ENCODE assay signal across 15 mouse cellular contexts in genomic region chr8:41989040-41989501, GRCm38 (mm10).
DNase-seq lines count a peak whose midpoint lies in the region; ATAC-seq and TF ChIP-seq lines count a peak whose summit lies in the region.
"Had no signal": no experiment of that assay in that cellular context is flagged by ENCODE, and none has a peak within 500 bp of the region (broad histone marks: within the 10 kb centered on the region; RNA-seq: fewer than 3 reads in every experiment).

No protein-coding gene starts in this region.

- no peak overlapping the region for H3K4me3 ChIP-seq in embryonic facial prominence, embryonic 14.5 days (ENCODE audit: low read depth, low read length)
- no peak overlapping the region for H3K4me3 ChIP-seq in embryonic facial prominence, embryonic 10.5 days
- no peak overlapping the region for H3K4me3 ChIP-seq in layer of hippocampus, adult 2 months
- H3K4me3 ChIP-seq: forebrain, embryonic 12.5 days; limb, embryonic 15.5 days had no signal

- no peak overlapping the region for H3K4me2 ChIP-seq in embryonic facial prominence, embryonic 14.5 days (ENCODE audit: low read depth, low read length)
- H3K4me2 ChIP-seq: forebrain, embryonic 12.5 days; limb, embryonic 15.5 days had no signal

- TF ChIP-seq CTCF in layer of hippocampus, adult 2 months (conservative IDR thresholded peaks at IDR 0.05), result no peak

- H3K4me1 ChIP-seq in embryonic facial prominence, embryonic 14.5 days (ENCODE audit: control insufficient read depth, insufficient read depth, low read length), result no peaks in the 10 kb centered on the region
- H3K4me1 ChIP-seq in embryonic facial prominence, embryonic 10.5 days, result 0 out of 2 replicates have a peak, but pooled peaks cover 2% of the 10 kb centered on the region
- H3K4me1 ChIP-seq: forebrain, embryonic 12.5 days had no signal

- 59% methylated on average over 8 of the region's 8 CpGs for WGBS in embryonic facial prominence, embryonic 14.5 days
- WGBS in embryonic facial prominence, embryonic 10.5 days, result 74% methylated on average over 8 of the region's 8 CpGs

- no peaks in the 10 kb centered on the region for H3K27me3 ChIP-seq in embryonic facial prominence, embryonic 14.5 days (replicated peaks; ENCODE audit: control insufficient read depth, insufficient read depth, low read length)
- no peaks in the 10 kb centered on the region for H3K27me3 ChIP-seq in embryonic facial prominence, embryonic 10.5 days (replicated peaks; ENCODE audit: low read depth, poor library complexity, severe bottlenecking)
- H3K27me3 ChIP-seq: forebrain, embryonic 12.5 days; limb, embryonic 15.5 days had no signal

- intact Hi-C loops in left cerebral cortex, postnatal 4 days (cut with DNase I), result no loop called here
- intact Hi-C loops in heart, postnatal 25 days (cut with DNase I), result no loop called here

- peak; percentile 54 for DNase-seq in embryonic facial prominence, embryonic 14.5 days (ENCODE audit: low spot score)
- no peak for DNase-seq in embryonic facial prominence, embryonic 10.5 days (ENCODE audit: low spot score)
- DNase-seq in Muller cell, postnatal 12 days (ENCODE audit: inconsistent ontology term), result peak; percentile 32
- peak; percentile 35 to 62 for DNase-seq in layer of hippocampus, adult 2 months (ENCODE audit: low spot score in 2 of 2)
- DNase-seq in left cerebral cortex, postnatal 4 days, result peak; percentile 3
- no peak for DNase-seq in heart, postnatal 25 days (ENCODE audit: low spot score)
- DNase-seq: adrenal gland, postnatal 10 days; lung, postnatal 14 days; thymus, postnatal 4 days had no signal

- no peak overlapping the region for H3K27ac ChIP-seq in embryonic facial prominence, embryonic 14.5 days (replicated peaks; ENCODE audit: low read depth, low read length)
- H3K27ac ChIP-seq in embryonic facial prominence, embryonic 10.5 days (replicated peaks), result no peak overlapping the region
- H3K27ac ChIP-seq in layer of hippocampus, adult 2 months, result peak overlapping the region; percentile 78
- H3K27ac ChIP-seq: forebrain, embryonic 12.5 days; limb, embryonic 15.5 days had no signal

- no peaks in the 10 kb centered on the region for H3K9me3 ChIP-seq in embryonic facial prominence, embryonic 14.5 days (ENCODE audit: control insufficient read depth, low read length)
- H3K9me3 ChIP-seq in embryonic facial prominence, embryonic 10.5 days, result no peaks in the 10 kb centered on the region
- H3K9me3 ChIP-seq: forebrain, embryonic 12.5 days; limb, embryonic 15.5 days had no signal

- H3K9ac ChIP-seq in embryonic facial prominence, embryonic 14.5 days (ENCODE audit: low read depth, low read length), result no peak overlapping the region
- H3K9ac ChIP-seq: forebrain, embryonic 12.5 days; limb, embryonic 15.5 days had no signal

- ATAC-seq in embryonic facial prominence, embryonic 14.5 days (ENCODE audit: low read depth), result peak; percentile 53; the same call in 1 of the 2 replicates
- no peak for ATAC-seq in megakaryocyte-erythroid progenitor cell, adult 5-6 weeks (replicated peaks; ENCODE audit: low FRiP score, low TSS enrichment, poor library complexity, severe bottlenecking)
- ATAC-seq in granulocyte monocyte progenitor cell, adult 5-6 weeks (replicated peaks; ENCODE audit: poor library complexity, severe bottlenecking), result no peak
- ATAC-seq: hindbrain, embryonic 16.5 days; midbrain, embryonic 16.5 days had no signal

- no peaks in the 10 kb centered on the region for H3K36me3 ChIP-seq in embryonic facial prominence, embryonic 14.5 days (ENCODE audit: control insufficient read depth, insufficient read depth, low read length)
- H3K36me3 ChIP-seq in embryonic facial prominence, embryonic 10.5 days (replicated peaks), result no peaks in the 10 kb centered on the region
- H3K36me3 ChIP-seq: forebrain, embryonic 12.5 days; limb, embryonic 15.5 days had no signal

Comparison
In these comparisons a context has a peak if more than half of its experiments do, and no peak if none do; other contexts are left out.
1. DNase-seq: peak in embryonic facial prominence, embryonic 14.5 days (single experiment), Muller cell, postnatal 12 days (single experiment), layer of hippocampus, adult 2 months (2 of 2) and left cerebral cortex, postnatal 4 days (single experiment); none in embryonic facial prominence, embryonic 10.5 days (single experiment) and heart, postnatal 25 days (single experiment).